Mouse (Mus musculus) monocyte, adult 5-6 weeks (primary cell): ENCODE results near the gene C8a. TPM values are rescaled to one million over a fixed set of nuclear protein-coding genes. Genes with fewer than 3 reads are reported as not detected.

Experiments used
- ATAC-seq: fragments of 153-309, 156-312 bp; replicated peaks from 2 replicates; pipeline ENCODE4 v1.8.0; 2017; ENCODE audit warnings: mild to moderate bottlenecking; ENCODE audit not compliant: low TSS enrichment, insufficient number of reproducible peaks, severe bottlenecking, poor library complexity, low FRiP score
- total RNA-seq: library from RNA; stranded (forward); fragments of 200-1000, 200-491, 200-594 nt; gene quantifications from 3 replicates; pipeline ENCODE4 v1.2.3, GENCODE M21; 2017

The C8a gene
- 0.53 TPM in 1 of 3 replicates, not detected in the others for total RNA-seq

DNA sequence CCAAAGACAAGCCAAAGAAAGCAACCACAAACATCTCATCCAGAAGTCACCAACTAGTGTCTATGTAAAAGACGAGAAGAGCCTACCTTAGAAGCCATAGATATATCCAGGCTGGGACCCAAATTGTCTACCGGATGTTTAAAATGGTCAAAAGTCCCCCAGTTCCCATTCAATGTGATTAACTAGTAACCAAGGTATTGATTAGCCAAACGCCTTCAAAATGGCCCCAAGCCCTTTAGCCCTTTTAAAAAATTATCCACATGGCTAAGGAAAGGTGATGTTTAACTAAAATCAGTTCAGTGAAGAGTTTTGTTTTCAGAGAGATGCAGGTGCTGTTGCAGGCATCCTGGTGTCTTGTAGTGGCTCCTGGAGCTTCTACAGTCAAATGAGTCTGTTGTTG is at the start of gene C8a:
Gene C8a (minus strand): TSS at position 76 of the 400 bp plus-strand sequence.
- ATAC-seq = no peak

DNA sequence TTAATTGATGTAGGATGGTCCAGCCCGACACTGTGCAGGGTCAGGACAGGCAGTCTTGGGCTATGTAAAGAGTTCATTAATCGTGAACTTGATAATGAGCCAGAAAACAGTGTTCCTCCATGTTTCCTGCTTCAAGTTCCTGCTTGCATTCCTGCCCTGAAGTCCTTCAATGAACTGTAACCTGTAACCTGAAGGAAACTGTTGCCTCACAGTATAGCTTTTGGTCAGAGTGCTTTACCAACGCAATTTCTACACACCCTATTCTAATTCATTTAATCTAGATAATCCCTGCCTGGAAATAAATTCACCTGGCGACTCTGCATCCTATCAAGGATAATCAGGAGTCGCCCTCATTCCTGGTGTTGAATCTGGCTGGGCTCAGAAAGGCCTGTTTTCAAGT is 49.2 kb upstream of the C8a start:
- no peak for ATAC-seq

GRCm38 (mm10) chr4:104918017-104918416 is 41.8 kb upstream of the C8a start:
- ATAC-seq = no peak

DNA sequence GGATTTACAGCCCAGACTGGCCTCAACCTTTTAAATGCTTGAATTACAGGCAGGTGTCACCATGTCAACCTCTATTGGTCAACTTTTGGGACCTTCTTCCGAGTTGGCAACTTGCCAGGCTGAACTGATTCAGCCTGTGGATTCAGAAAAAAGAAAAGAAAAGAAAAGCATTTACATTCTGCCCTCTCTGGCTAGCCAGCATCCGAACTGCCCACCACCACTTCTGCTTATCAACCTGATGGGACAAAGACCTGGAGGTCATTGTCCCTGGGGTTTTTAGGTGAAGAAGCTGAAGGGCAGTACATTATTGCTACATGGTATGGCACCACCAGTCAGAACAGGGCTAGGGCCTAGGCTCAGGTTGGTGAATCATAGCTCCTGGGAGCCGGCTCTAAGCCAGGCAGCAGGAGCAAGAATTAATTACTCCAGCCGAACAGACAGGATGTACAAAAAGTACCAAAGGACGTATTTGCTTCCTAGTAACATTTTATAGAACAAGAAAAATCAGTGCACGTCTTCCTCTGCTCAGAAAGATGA is 38.6 kb upstream of the C8a start:
- no peak for ATAC-seq

DNA sequence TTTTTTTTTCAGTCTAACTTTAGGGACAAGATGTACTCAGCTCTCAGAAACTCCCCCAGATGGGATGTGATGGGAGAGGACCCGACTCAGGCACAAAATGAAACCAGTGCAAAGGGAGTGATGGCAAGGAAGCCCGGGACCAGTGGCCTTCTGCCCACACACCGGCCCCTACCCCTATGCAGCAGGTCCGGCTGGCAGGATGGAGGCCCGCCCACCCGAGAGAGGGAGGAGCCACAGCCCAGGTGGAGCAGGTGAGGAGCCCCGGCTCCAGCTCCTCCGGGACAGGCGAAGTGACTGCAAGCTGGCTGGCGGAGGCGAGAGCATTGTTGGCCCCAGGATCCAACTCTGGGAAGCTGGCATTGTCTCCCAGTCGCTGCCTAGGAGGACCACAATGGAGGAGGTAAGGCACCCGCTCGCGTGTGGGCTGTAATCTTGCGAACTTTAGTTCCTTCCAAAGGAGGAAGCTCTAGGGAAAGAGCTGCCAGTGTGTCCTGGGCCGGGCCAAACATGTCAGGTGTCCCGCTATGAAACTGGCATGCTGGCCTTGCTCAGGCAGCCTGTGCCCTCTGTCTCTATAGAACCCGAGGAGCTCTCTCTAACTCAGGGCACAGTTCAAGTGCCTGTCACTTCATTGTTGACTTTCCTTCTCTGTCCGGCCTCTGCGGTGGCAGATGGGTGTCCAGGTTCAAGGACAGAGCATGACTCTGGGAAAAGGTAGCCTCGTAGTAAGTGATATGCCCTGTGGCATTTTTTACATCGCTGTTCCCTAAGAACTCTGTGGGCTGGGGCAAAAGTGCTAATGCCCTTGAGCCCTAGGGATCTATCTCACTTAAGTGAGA is 37.3 kb upstream of the C8a start, which contains the start of gene Fyb2:
Gene Fyb2 (plus strand): TSS at position 166 of the 839 bp plus-strand sequence.
- ATAC-seq = no peak

DNA sequence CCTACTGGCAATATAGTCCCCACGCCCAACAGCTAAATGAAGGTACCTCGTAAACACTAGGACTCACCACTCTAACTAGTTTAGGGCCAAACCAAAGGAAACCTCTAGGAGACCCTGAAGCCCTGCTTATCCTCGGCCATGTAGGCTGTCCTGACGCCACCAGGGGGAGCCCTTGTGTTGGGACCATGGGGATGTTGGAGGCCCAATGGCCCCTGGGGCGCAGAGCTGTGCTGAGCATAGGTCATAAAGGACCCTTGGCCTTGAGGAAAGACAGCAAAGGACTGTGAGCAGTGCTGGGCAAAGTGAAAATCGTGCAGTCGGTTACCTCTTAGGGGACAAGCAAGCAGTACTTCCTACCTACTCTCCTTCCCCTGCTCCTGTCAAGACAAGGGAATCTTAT is 35.5 kb upstream of the C8a start:
- ATAC-seq = no peak

GRCm38 (mm10) chr4:104905049-104905448 is 28.9 kb upstream of the C8a start:
- ATAC-seq = no peak

DNA sequence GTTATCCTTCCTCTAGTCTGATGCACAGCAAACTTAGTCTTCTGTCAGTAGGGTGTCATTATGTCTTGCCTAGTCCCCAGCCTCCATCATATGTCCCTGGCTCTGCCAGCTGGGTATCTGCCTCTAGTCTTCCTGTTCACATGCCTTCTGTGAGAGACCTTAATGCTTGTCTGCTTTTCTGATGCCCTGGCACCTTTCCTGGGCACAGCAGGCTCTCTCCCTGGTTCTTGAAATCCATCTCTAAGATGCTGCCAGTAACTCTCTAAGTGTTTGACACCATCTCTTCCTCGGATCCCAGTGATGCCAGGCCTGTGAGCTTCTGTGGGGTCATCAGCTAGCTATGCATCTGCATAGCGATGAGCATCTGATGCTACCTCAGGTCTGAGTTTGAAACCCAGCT is 26.6 kb upstream of the C8a start:
- no peak for ATAC-seq

- ATAC-seq = no peak
Observed at GRCm38 (mm10) chr4:104894004-104894734, 18.0 kb upstream of the C8a start.

GRCm38 (mm10) chr4:104893588-104893987 is 17.4 kb upstream of the C8a start:
- ATAC-seq = no peak

- no peak for ATAC-seq
Observed at GRCm38 (mm10) chr4:104891708-104892107, 15.5 kb upstream of the C8a start.

GRCm38 (mm10) chr4:104888499-104889262 is 12.5 kb upstream of the C8a start:
- ATAC-seq = no peak

DNA sequence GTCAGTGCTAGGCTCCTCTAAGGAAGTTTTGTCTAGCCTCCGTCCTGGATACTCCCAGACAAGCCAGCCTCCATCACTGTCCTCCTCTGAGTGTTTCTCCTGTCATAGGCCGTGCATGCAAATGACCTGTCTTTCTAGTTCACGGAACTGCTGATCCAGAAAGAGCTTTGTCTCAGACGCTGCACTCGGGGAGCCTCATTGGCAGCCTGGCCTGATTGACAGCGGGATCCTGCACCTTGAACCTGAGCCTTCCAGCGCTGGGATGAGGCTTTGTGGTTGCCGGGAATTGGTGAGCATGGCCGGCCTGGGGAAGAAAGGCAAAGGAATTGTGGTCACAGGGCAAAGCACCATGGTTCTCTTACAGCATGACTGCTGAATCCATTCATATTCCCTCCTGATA is 11.3 kb upstream of the C8a start:
- ATAC-seq = no peak

DNA sequence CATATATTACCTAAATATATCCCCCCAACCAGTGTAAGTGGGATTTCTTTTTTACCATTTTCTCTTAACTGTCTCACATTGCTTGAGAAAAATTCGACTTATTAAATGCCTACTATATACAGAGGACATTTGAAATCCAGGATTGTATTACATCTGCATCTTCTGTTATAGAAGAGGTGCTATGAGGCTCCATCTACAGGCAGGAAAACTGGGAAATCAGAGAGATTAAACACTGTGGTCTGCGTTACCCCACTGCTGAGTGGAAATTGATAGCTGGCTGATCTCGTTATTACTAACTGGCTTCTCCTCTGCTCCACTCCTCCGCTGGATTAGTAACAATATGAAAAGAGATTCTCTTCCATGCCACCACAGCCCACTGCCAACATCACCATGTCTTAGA is 366 bp downstream of the C8a start:
- ATAC-seq = no peak

GRCm38 (mm10) chr4:104870196-104870595 is 6.0 kb downstream of the C8a start:
- ATAC-seq = no peak

GRCm38 (mm10) chr4:104869581-104869980 is 6.6 kb downstream of the C8a start:
- ATAC-seq = no peak

DNA sequence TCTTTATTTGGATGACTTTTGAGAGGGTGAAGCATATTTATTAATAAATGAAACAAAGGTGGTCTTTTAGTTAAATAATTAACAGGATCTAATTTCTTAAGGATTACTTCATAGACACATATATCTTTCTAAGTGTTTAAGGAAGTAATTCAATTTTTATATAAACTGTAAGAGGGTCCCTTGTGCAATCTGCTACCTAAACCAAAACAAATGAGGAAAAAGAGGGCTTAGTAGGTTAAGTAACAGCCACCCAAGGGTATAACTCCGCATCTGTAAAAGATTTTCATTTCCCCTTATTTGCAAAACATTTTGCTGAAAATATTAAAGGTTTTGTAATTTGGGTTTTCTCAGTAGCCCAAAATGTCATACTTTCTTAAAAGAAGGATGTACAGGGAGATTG is 11.8 kb downstream of the C8a start:
- no peak for ATAC-seq

- ATAC-seq = no peak
Observed at GRCm38 (mm10) chr4:104861241-104861640, 15.0 kb downstream of the C8a start.

DNA sequence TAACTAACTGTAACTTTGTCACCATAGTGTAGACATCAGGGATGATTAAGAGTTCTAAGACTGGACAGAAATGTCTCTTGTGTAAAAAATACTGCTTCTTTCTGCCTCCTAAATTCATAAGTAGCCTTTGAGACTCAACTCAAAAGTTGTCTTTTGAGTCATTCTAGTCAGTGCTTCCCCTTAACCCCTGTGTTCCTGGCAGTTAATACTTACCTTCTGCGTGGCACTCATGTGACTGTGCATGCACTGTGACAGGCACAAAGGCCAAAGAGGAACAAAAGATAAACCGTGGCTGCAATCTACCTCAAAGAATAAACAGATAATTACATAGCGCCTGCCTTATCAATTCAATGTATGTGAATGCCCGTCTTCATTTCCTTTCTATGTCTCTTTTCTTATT is 18.4 kb downstream of the C8a start:
- no peak for ATAC-seq
